Mouse (Mus musculus) kidney, embryonic 14.5 days (tissue): ENCODE data around the gene Zfp61. TPM values are rescaled to one million over a fixed set of nuclear protein-coding genes. Genes with fewer than 3 reads are reported as not detected.

Experiments
- ATAC-seq: fragments of 200-750 bp; cut with Nextera tagmentation; 2 replicates; pipeline ENCODE4 v1.8.0; 2017; ENCODE audit warnings: moderate number of reproducible peaks, mild to moderate bottlenecking, moderate TSS enrichment, moderate library complexity; ENCODE audit not compliant: low FRiP score, low TSS enrichment
- H3K27ac ChIP-seq: fragments of 300-500 bp; sonication (generic); 2 replicates; pipeline ENCODE4 v1.5.1; 2014; ENCODE audit warnings: low read depth, mild to moderate bottlenecking, low read length, moderate library complexity, mixed read lengths
- H3K27me3 ChIP-seq: fragments of 300-500 bp; sonication (generic); 2 replicates; pipeline ENCODE4 v1.6.1; 2014; ENCODE audit warnings: mild to moderate bottlenecking, low read length; ENCODE audit not compliant: control insufficient read depth, insufficient read depth
- H3K36me3 ChIP-seq: fragments of 300-500 bp; sonication (generic); 2 replicates; pipeline ENCODE4 v1.6.1; 2014; ENCODE audit warnings: low read length, mixed read lengths; ENCODE audit not compliant: control insufficient read depth, insufficient read depth
- H3K4me1 ChIP-seq: fragments of 300-500 bp; sonication (generic); 2 replicates; pipeline ENCODE4 v1.6.1; 2014; ENCODE audit warnings: low read length, mixed read lengths; ENCODE audit not compliant: control insufficient read depth, insufficient read depth
- H3K4me2 ChIP-seq: fragments of 300-500 bp; sonication (generic); replicated peaks from 2 replicates; pipeline ENCODE4 v1.6.1; 2014; ENCODE audit warnings: low read depth, mild to moderate bottlenecking, low read length
- H3K4me3 ChIP-seq: fragments of 300-500 bp; sonication (generic); 2 replicates; pipeline ENCODE4 v1.5.1; 2014; ENCODE audit warnings: mild to moderate bottlenecking, low read length
- H3K9ac ChIP-seq: fragments of 300-500 bp; sonication (generic); 2 replicates; pipeline ENCODE4 v1.6.1; 2014; ENCODE audit warnings: low read depth, mild to moderate bottlenecking, low read length, moderate library complexity
- H3K9me3 ChIP-seq: fragments of 300-500 bp; sonication (generic); 2 replicates; pipeline ENCODE4 v1.6.1; 2016; ENCODE audit warnings: low read length; ENCODE audit not compliant: control insufficient read depth
- WGBS: fragments of 180-500 bp; shearing (Covaris S2); extraction: QIAGEN DNeasy Blood & Tissue Kit; methylation state at CpG from one replicate; pipeline ENCODE4 v1.1.7; 2014; 5-methylcytosine and 5-hydroxymethylcytosine counted together
- polyA plus RNA-seq: library from polyadenylated mRNA; unstranded; fragments of >200 nt; fragmentation: Nextera tagmentation; extraction: Ambion mirVana; gene quantifications from 2 replicates; pipeline ENCODE4 v1.2.1, GENCODE M21; 2014

The Zfp61 gene
- polyA plus RNA-seq, 1 experiment from 2014 or later = 39.5 TPM

DNA sequence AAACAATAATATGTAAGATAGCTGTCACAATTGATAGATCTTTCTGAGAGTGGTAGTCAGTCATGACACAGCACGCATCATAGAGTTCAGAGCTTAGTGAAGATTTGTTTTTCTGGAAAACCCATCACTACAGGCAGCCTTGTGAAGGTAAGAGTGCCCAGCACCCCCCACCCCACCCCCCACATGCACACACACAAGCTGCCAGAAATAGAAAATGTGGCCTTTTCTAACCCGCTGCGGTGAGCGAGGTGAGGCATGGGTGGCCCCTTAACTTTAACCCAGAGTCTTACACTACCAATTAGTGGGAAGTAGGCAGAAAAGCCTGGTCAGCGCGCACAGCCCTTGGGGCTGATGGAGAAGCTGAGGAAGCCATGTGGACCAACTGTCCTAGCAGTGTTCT lies 29.8 kb downstream of the Zfp61 start:
- 0 out of 2 replicates have a peak, but pooled peaks cover 3% of the 10 kb centered on the region for H3K4me1 ChIP-seq
- H3K4me3 ChIP-seq = no peak overlapping the region
- no peak overlapping the region for H3K9ac ChIP-seq
- no peaks in the 10 kb centered on the region for H3K9me3 ChIP-seq
- no peaks in the 10 kb centered on the region for H3K27me3 ChIP-seq
- H3K4me2 ChIP-seq = peak overlapping the region; percentile 74; the same call in 1 of the 2 replicates
- H3K27ac ChIP-seq = no peak overlapping the region
- no peak for ATAC-seq
- 95% methylated on average over 6 of the region's 6 CpGs for WGBS
- H3K36me3 ChIP-seq = peaks cover 16% of the 10 kb centered on the region

- peak within 1 kb of the TSS; percentile 82 for H3K9ac ChIP-seq
- peaks cover 14% of the 10 kb centered on the region for H3K36me3 ChIP-seq
- peak; percentile 96 for ATAC-seq
- peak within 1 kb of the TSS; percentile 74 for H3K4me2 ChIP-seq
- H3K4me3 ChIP-seq = peak within 1 kb of the TSS; percentile 70
- peak within 1 kb of the TSS; percentile 65; the same call in 1 of the 2 replicates for H3K27ac ChIP-seq
- 0 out of 2 replicates have a peak, but pooled peaks cover 3% of the 10 kb centered on the region for H3K4me1 ChIP-seq
- no peaks in the 10 kb centered on the region for H3K9me3 ChIP-seq
- under 1% methylated on average over 12 of the region's 12 CpGs for WGBS
- no peaks in the 10 kb centered on the region for H3K27me3 ChIP-seq
Measured at GRCm38 (mm10) chr7:24270288-24270672, 30.8 kb downstream of the Zfp61 start, which contains the start of gene Zfp93. Zfp93 (plus strand) TSS chr7:24270420.

DNA sequence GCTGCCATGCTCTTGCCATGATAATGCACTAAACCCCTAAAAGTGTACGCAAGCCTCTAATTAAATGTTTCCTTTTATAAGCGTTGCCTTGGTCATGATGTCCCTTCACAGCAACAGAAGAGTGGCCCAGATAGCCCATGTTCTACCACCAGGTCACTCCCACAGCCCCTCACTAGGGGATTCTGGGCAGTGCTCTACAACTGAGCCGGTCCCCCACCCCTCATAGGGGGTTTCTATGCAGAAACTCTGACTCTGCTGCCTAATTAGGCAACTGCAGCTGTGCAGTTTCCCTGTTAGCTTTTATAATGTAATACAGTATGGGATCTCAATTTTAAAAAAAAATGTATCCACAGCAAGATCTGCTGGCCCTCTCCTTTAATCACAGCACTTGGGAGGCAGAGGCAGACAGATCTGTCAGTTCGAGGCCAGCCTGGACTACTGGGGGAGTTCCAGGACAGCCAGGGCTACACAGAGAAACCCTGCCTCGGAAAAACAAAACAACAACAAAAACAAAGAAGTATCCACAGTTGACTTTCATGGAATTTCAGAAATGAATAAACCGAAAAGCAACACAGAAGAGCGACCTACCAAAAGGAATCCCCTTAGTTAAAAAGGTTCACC lies 31.3 kb downstream of the Zfp61 start:
- Histone ChIP-seq H3K9ac (peak overlapping the region; percentile 82), H3K4me3 (peak overlapping the region; percentile 70), H3K27ac (no peak overlapping the region), H3K4me1 (0 out of 2 replicates have a peak, but pooled peaks cover 3% of the 10 kb centered on the region), H3K9me3 (no peaks in the 10 kb centered on the region), H3K4me2 (peak overlapping the region; percentile 74), H3K27me3 (no peaks in the 10 kb centered on the region), H3K36me3 (peaks cover 9% of the 10 kb centered on the region)
- ATAC-seq = peak; percentile 53
- 36% methylated on average over 7 of the region's 7 CpGs for WGBS

DNA sequence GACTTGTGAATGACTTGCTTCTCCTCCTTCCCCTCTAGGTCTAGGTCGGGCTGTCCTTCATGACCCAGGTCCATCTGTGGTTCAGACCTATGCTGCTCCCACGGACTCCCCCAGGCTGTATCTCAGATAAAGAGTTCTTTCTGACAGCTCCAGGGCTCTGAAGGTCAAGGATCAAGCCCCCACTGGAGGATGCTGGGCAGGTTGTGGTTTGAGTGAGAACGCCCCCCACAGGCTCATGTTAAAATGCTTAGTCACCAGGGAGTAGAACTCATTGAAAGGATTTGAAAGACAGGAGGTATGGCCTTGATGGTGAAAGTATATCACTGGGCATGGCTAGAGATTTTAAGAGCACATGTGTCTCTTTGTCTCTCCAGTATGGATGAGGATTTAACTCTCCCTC lies 31.8 kb downstream of the Zfp61 start:
- peak; percentile 28 for ATAC-seq
- Histone ChIP-seq H3K9me3 (no peaks in the 10 kb centered on the region), H3K27ac (no peak overlapping the region), H3K4me2 (no peak overlapping the region), H3K27me3 (no peaks in the 10 kb centered on the region), H3K4me3 (no peak overlapping the region), H3K9ac (no peak overlapping the region), H3K36me3 (peaks cover 4% of the 10 kb centered on the region; the same call in 1 of the 2 replicates), H3K4me1 (0 out of 2 replicates have a peak, but pooled peaks cover 3% of the 10 kb centered on the region)
- WGBS = 76% methylated on average over 3 of the region's 3 CpGs

DNA sequence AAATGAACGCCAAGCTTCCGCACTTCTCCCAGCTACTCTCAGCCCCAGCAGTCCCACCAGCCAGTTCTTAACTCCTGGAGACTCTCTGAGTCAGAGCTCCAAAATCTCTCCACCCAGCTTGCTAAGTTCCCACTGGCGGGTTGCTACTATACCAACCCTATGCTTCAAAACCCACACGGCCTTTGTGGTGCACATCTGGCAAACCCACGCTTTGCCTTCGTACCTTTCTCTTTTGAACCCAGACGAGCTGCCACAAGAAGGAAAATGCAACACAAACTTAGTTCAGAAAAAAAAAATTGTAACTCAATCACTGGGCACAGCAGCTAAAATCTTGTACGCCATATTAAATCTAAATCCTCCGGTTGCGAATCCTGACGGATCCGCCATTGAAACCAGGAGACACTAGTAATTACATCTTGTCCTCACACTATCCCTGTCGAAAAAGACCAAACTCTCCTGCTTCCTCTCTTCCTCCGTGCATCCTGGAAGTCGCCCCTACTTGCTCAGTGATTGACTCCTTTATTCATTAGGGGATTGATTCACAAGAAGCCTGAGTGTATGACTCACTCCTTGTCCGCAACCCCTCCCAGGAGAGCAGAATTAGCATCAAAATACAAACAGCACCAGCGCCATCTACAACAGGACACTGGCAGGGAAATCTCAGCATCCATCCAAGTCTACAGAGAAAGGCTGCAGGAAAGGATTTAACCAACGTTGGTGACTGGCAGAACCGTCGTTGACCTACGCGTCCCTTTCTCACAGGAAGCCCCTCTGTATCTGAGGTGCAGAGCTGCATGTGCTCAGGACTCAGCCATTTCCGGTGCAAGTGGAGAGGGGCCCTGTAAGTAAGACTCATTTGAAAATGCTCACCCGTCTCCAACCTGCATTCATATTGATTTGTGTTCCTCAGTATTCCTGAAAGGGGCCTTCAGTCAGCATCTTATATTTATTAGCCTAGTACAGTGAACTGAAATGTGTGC lies 32.6 kb downstream of the Zfp61 start:
- no peak for ATAC-seq
- Histone ChIP-seq H3K4me2 (no peak overlapping the region), H3K4me3 (no peak overlapping the region), H3K9me3 (no peaks in the 10 kb centered on the region), H3K27me3 (no peaks in the 10 kb centered on the region), H3K36me3 (0 out of 2 replicates have a peak, but pooled peaks cover under 1% of the 10 kb centered on the region), H3K4me1 (0 out of 2 replicates have a peak, but pooled peaks cover 3% of the 10 kb centered on the region), H3K9ac (no peak overlapping the region), H3K27ac (no peak overlapping the region)
- 75% methylated on average over 24 of the region's 24 CpGs for WGBS

GRCm38 (mm10) chr7:24260000-24260312 lies 41.1 kb downstream of the Zfp61 start:
- Histone ChIP-seq H3K9me3 (no peaks in the 10 kb centered on the region), H3K27me3 (no peaks in the 10 kb centered on the region), H3K4me1 (no peaks in the 10 kb centered on the region; the same call in 1 of the 2 replicates), H3K4me2 (no peak overlapping the region), H3K9ac (no peak overlapping the region), H3K36me3 (peaks cover 15% of the 10 kb centered on the region; the same call in 1 of the 2 replicates), H3K27ac (no peak overlapping the region), H3K4me3 (no peak overlapping the region)
- no peak for ATAC-seq
- 95% methylated on average over 4 of the region's 4 CpGs for WGBS

DNA sequence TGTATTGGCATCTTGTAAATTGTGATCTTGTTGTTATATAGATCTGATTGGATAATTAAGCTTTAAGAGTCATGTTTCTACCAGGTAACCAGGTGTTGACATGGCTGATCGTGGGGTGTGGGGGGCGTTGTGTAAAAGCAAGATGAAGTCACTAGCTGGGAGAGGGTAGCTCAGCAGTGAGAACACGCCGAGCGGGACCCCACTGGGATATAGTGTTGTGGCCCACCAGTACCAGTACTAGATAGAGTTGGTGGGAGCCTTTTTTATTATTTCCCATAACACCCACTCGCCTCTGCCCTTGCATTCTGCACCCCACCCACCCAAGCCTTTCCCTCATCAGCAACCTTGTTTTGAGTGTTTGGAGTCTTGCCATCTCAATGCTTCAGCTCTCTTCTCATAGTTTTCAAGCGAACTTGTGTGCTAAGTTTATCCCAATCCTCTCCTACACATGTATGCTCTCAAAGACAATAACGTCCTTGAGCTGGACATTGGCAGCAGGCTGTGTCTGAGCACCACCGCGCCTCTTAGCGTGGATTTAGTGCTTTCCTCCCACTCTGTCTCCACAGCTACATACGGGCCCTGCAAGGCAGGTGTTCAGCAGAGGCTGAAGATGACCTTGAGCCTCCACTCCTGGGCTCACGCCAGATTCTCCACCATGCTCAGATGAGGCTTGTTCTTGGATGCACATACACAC lies 41.6 kb downstream of the Zfp61 start:
- H3K4me1 ChIP-seq = no peaks in the 10 kb centered on the region; the same call in 1 of the 2 replicates
- peaks cover 15% of the 10 kb centered on the region; the same call in 1 of the 2 replicates for H3K36me3 ChIP-seq
- H3K9ac ChIP-seq = no peak overlapping the region
- H3K4me3 ChIP-seq = no peak overlapping the region
- no peak for ATAC-seq
- no peaks in the 10 kb centered on the region for H3K9me3 ChIP-seq
- H3K27ac ChIP-seq = no peak overlapping the region
- WGBS = 90% methylated on average over 13 of the region's 13 CpGs
- no peak overlapping the region for H3K4me2 ChIP-seq
- no peaks in the 10 kb centered on the region for H3K27me3 ChIP-seq

GRCm38 (mm10) chr7:24254633-24255474 lies 46.2 kb downstream of the Zfp61 start, which contains the start of gene Zfp108:
Zfp108 (plus strand) TSS chr7:24254794.
- H3K27ac ChIP-seq = no peak within 1 kb of the TSS

More at GRCm38 (mm10) chr7:24254633-24255474, 46.2 kb downstream of the Zfp61 start, which contains the start of gene Zfp108:
- Histone ChIP-seq H3K36me3 (no peaks in the 10 kb centered on the region; the same call in 1 of the 2 replicates), H3K27me3 (no peaks in the 10 kb centered on the region), H3K9me3 (no peaks in the 10 kb centered on the region), H3K4me2 (peak within 1 kb of the TSS; percentile 67), H3K4me3 (peak within 1 kb of the TSS; percentile 55), H3K4me1 (no peaks in the 10 kb centered on the region; the same call in 1 of the 2 replicates), H3K9ac (peak within 1 kb of the TSS; percentile 66)
- peak; percentile 89 for ATAC-seq
- WGBS = 20% methylated on average over 21 of the region's 21 CpGs
